Mouse (Mus musculus) kidney, postnatal 36 days (tissue): ENCODE measurements at regions not wholly inside any gene's neighbourhood (a gene's known extent, or its start where the extent isn't known, plus 50 kb on each side); places are given as distances from the start of the nearest gene placed in this dataset.

Source experiments
- DNase-seq, 2 experiments: peaks; one replicate each; pipeline ENCODE4 v3.0.0; 2021 to 2022; ENCODE audit warnings: mixed read lengths in 2 of 2

GRCm38 (mm10) chr12:51009644-51010043 is 338.2 kb upstream of the G2e3 start:
- DNase-seq, result no peak

DNA sequence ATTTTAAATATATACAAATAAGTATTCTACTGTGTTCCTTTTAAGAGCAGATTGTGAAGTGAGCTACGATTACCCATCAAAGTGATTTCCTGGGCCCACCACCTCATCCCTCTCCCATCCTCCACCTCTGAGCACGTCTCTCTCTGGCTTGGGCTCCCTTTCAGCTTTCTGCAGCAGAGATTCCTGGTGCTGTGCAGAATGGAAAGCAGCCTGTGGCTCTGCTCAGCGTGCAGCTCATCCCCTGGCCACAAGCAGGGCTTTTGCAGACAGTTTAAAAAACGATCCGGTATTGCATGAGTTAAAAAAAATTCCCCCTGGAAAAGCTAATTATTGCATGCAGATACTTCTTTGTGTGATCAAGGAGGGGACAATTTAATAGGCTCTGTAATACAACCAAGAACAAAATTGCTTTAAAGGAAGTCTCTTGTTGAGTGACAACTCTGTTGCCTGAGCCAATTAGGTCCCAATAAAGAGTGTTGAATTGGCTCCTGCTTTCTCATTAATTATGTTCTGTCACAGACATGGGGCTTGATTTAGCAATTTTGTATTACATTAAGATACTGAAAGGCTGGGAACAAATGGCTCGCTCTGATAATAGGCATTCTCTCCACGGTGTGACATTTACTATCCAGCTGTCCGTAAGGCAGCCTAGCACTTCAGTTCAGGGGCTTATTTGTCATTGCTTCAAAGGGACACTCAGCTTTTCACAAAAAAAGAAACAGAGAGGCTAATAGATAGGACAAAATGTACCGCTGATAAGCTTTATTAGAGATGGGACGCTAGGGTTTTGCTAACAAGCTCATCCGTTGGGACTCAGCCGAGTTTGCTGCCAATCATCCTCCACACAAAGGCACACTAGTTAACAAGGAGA is 345.9 kb upstream of the G2e3 start:
- no peak for DNase-seq

- DNase-seq, result no peak
Observed at GRCm38 (mm10) chr12:51001096-51001495, 346.8 kb upstream of the G2e3 start.

- no peak for DNase-seq
Observed at GRCm38 (mm10) chr12:51000281-51001075, 347.4 kb upstream of the G2e3 start.

GRCm38 (mm10) chr12:50999295-51000237 is 348.3 kb upstream of the G2e3 start:
- peak; percentile 61 to 89 for DNase-seq

GRCm38 (mm10) chr12:50995664-50996063 is 346.8 kb upstream of the Prkd1 start:
- DNase-seq, result no peak

- no peak for DNase-seq
Observed at GRCm38 (mm10) chr12:50989561-50990325, 340.8 kb upstream of the Prkd1 start.

DNA sequence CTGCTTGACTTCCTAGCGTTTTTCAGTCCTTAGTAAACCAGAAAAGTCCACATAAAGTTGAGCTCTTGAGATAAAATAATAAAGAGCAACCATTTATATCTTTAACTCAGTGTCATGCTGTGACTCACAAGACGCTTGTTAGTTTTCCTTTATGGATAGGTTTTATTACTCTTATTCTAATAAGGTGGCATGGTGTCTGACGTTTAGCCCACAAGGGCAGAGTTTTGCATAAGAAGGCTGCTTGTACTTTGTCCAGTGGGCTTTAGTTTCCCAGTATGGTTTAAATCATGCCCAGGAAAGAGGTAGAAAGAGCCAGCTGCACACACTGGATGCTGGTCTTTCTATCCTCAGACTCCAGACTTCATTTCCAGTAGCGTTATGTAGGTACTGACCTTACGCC is 332.4 kb upstream of the Prkd1 start:
- DNase-seq, result no peak

DNA sequence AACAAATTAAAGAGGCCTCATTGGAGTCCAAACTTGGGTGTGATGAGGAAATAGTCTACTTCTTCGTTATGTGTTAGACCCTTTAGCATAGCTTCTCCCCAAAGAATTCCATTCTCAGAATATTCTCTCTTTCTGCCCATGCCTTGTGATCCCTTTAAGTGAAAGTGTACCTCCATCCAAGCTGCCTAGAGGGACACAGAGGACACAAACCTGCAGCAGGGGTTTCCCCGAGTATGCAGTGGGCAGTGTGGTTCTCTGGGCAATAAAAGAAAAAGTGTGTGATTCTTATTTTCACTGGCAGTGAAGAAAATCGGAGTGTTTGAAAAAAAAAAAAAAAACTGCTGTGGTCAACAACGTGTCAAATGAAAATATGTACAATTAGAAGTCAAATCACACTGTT is 331.9 kb upstream of the Prkd1 start:
- no peak for DNase-seq

DNA sequence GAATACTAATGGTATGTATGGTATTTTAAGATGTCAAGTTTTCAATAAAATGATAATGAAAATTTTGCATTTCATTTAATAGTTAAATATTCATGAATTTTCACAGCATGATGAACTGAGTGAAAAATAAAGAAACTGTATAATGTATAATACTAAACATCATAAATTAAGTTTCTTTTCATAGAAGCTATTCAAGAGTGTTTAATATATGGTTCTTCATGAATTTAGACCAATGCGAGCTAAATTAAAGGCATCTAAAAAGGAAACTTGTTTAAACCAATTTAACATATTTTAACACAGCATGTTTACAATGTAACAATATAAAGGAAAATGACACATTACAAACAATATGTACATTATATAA is 321.8 kb upstream of the Prkd1 start:
- DNase-seq, result no peak

GRCm38 (mm10) chr12:50969887-50970758 is 321.2 kb upstream of the Prkd1 start:
- no peak for DNase-seq

DNA sequence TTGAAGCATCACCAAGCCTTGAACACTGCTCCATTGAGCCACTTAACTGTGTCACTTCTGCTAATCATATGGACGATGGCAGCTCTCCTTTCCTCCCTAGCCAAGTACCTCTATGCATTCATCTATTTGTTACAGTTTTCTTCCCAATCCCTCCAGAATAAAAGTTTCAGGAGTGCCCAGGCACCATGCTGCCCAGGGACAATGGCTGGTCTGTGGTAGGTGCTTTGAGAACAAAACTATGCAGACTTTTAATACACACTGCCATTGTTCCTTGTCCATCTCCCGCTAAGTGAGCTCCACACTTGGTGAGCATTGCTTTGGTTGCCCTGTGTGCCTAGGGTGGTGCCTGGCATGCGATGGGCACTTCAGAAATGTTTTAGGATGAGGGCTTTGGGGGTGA is 320.5 kb upstream of the Prkd1 start:
- no peak for DNase-seq

- no peak for DNase-seq
Observed at GRCm38 (mm10) chr12:50967168-50967810, 318.4 kb upstream of the Prkd1 start.

GRCm38 (mm10) chr12:50953971-50954370 is 305.1 kb upstream of the Prkd1 start:
- DNase-seq, result no peak

DNA sequence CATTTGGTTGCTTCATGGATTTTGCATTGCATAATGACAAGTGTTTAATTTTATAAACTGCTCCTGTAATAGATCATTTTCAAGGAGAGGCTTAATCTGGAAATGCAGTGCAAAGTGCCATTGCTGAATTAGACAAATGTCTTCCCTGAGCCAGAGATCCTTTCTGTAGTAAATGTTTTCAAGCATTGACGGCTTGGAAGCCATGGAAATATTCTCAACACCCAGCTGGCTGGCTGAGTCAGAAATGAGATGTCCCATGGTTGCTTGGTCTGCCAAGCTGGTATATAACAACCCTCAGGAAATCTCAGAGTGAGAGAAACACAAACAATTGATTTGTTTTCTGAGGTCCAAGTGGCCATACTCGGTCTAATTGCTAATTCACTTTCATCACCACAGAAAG is 298.1 kb upstream of the Prkd1 start:
- no peak for DNase-seq

DNA sequence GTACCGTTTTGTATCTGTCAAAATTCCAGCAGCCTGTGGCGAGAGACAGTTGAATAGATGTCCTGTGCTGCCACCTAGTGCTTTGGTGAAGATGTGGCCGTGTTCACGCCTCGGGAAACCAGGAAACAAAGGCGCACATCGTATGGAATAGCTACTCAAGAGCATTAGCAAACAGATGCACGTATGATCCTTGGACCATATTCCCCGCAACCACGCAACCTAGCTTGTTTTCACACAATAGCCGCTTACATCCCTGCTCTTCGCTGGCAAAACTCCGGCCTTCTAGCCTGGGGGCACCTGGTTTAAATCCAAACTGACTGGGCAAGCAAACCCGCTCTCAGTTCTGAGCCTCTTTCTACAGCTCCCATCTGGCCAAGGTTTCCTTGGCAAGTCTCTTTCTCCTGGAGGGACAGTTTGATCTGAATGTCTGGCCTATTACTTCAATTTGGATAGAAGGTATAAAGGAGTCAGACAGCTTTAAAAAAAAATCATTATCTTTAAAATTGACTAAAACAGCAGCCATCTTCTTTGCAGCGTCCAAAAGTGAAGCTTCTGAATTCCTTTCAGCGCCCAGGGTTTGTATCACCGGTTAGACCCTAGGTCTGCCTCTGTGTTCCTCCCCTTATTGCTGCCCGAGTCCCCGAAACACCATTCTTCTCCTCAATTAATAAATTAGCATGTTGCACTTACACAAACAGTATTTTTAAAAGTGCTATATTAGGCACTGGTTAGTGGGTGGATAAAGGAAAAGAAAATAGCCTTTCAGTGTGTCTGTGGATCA is 295.0 kb upstream of the Prkd1 start:
- DNase-seq, result peak; percentile 57 to 78

GRCm38 (mm10) chr12:50943340-50943739 is 294.4 kb upstream of the Prkd1 start:
- no peak for DNase-seq

DNA sequence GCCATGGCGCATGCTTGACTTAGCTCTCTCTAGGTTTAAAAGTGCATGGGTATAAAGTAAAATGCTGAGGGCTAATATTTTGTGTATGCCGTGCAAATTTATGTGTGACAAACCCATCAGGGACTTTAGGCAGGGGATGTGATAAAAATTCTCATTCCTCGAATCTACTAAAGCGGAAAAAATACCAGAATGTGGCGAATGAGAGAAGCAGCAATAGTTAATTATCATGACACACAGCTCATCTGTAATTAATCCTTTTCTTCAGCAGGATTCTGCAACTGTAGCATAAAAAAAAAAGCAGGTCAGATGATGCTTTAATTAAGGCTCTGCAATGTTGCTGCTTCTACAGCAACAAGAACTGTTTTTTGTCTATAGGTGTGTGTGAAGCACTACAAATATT is 286.6 kb upstream of the Prkd1 start:
- DNase-seq, result no peak

GRCm38 (mm10) chr12:50932496-50932895 is 283.6 kb upstream of the Prkd1 start:
- no peak for DNase-seq

- no peak for DNase-seq
Observed at GRCm38 (mm10) chr12:50929641-50930040, 280.7 kb upstream of the Prkd1 start.
